Mouse (Mus musculus) fat pad, adult 2 months (tissue): ENCODE results near the gene Rps6kc1.

Experiments used
- DNase-seq: peaks from one replicate; pipeline ENCODE4 v3.0.0-alpha.2; 2011; ENCODE audit warnings: low read depth, low spot score; ENCODE audit errors: extremely low read depth

Gene Rps6kc1

GRCm38 (mm10) chr1:190901082-190901481 is 10.5 kb downstream of the Rps6kc1 start:
- DNase-seq, result no peak

- peak; percentile 8 for DNase-seq
Measured at GRCm38 (mm10) chr1:190898899-190899575, 12.5 kb downstream of the Rps6kc1 start.

GRCm38 (mm10) chr1:190898186-190898585 is 13.4 kb downstream of the Rps6kc1 start:
- DNase-seq, result no peak

GRCm38 (mm10) chr1:190893559-190894167 is 17.9 kb downstream of the Rps6kc1 start:
- DNase-seq, result no peak

- no peak for DNase-seq
Measured at GRCm38 (mm10) chr1:190888646-190889045, 22.9 kb downstream of the Rps6kc1 start.

GRCm38 (mm10) chr1:190888031-190888430 is 23.5 kb downstream of the Rps6kc1 start:
- DNase-seq, result no peak

- no peak for DNase-seq
Measured at GRCm38 (mm10) chr1:190886014-190886413, 25.6 kb downstream of the Rps6kc1 start.

- no peak for DNase-seq
Measured at GRCm38 (mm10) chr1:190881422-190881821, 30.1 kb downstream of the Rps6kc1 start.

GRCm38 (mm10) chr1:190880638-190881037 is 30.9 kb downstream of the Rps6kc1 start:
- DNase-seq, result no peak

GRCm38 (mm10) chr1:190875751-190876150 is 35.8 kb downstream of the Rps6kc1 start:
- DNase-seq, result no peak

- DNase-seq, result no peak
Measured at GRCm38 (mm10) chr1:190875089-190875488, 36.5 kb downstream of the Rps6kc1 start.

GRCm38 (mm10) chr1:190871068-190871467 is 40.5 kb downstream of the Rps6kc1 start:
- no peak for DNase-seq

GRCm38 (mm10) chr1:190869996-190870395 is 41.6 kb downstream of the Rps6kc1 start:
- no peak for DNase-seq

- no peak for DNase-seq
Measured at GRCm38 (mm10) chr1:190868790-190869189, 42.8 kb downstream of the Rps6kc1 start.

- DNase-seq, result no peak
Measured at GRCm38 (mm10) chr1:190861626-190862025, 49.9 kb downstream of the Rps6kc1 start.

GRCm38 (mm10) chr1:190854465-190854864 is 57.1 kb downstream of the Rps6kc1 start:
- DNase-seq, result no peak

GRCm38 (mm10) chr1:190849162-190849865 is 62.3 kb downstream of the Rps6kc1 start:
- DNase-seq, result no peak

- no peak for DNase-seq
Measured at GRCm38 (mm10) chr1:190848676-190849075, 62.9 kb downstream of the Rps6kc1 start.

- DNase-seq, result no peak
Measured at GRCm38 (mm10) chr1:190846956-190847355, 64.6 kb downstream of the Rps6kc1 start.

- no peak for DNase-seq
Measured at GRCm38 (mm10) chr1:190846074-190846730, 65.4 kb downstream of the Rps6kc1 start.

- no peak for DNase-seq
Measured at GRCm38 (mm10) chr1:190845419-190845818, 66.2 kb downstream of the Rps6kc1 start.

GRCm38 (mm10) chr1:190844356-190844755 is 67.2 kb downstream of the Rps6kc1 start:
- no peak for DNase-seq
